12 mouse cellular contexts compared by ENCODE assay signal in the genomic region with DNA sequence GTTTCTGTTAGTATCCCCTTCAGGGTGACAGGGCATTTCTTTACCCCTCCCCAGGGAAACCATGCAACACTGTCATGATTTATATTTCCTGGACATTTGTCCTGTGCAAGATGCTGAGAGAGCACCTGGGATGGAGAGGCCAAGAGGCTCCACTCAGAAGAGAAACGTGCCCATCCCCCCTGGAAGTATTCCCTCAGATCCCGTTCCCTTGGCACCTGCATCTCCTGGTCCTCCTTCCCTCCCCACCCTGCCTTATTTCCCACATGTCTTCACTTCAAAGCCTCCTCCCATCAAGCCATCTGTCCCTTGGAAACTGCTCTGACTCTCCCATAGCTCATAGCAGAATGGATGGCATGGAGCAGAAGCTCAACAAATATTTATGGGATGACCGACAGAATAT.
DNase-seq lines count a peak whose midpoint lies in the region.
"Had no signal": no experiment of that assay in that cellular context is flagged by ENCODE, and none has a peak within 500 bp of the region (broad histone marks: within the 10 kb centered on the region; RNA-seq: fewer than 3 reads in every experiment).

No protein-coding gene starts in this region.

- peak; percentile 59 to 67 for DNase-seq in cerebellum, postnatal 14 days
- no peak for DNase-seq in cerebellum, adult 9-10 months
- DNase-seq in cerebellum, postnatal 36 days = peak; percentile 17 to 21
- DNase-seq in cerebellum, adult 8-10 months = no peak
- DNase-seq in brain, adult 2 months (ENCODE audit: low read depth, low spot score) = peak; percentile 12
- no peak for DNase-seq in frontal cortex, postnatal 25 days (ENCODE audit: low spot score in 2 of 2)
- DNase-seq: adrenal gland, adult 2 months; adrenal gland, postnatal 10 days; adrenal gland, postnatal 25 days; cerebellum, adult 18-20 months; cerebellum, adult 9-11 months; forebrain, postnatal 0 days had no signal

Comparison
In these comparisons a context has a peak if more than half of its experiments do, and no peak if none do; other contexts are left out.
1. DNase-seq: peak in cerebellum, postnatal 14 days (2 of 2), cerebellum, postnatal 36 days (2 of 2) and brain, adult 2 months (single experiment); none in cerebellum, adult 9-10 months (single experiment), cerebellum, adult 8-10 months (single experiment) and frontal cortex, postnatal 25 days (0 of 2).